Mouse (Mus musculus): ENCODE data around the gene Numbl.

DNA sequence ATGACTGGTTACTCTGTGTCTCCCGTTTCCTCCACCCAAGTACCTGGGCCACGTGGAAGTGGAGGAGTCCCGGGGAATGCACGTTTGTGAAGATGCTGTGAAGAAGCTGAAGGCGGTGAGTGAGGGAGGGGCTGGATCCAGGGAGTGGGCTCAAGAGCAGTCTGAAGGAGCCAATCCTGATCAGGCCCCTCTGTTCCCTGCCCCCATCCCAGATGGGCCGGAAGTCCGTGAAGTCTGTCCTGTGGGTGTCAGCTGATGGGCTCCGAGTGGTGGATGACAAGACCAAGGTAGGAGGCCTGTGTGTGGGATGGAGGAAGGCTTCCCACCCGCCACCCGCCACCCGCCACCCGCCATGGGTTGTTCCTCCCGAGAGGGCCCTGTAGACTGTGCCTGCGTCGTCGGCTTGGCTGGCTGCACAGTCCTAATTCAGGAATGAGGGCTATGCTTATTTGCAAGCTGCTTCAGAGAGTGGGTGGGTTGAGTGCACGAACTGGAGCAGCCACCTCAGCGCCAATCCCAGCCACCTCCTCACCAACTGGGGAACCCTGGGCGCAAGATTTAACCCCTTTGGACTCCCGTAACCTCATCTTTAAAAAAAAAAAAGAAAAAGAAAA, 8.4 kb downstream of the Numbl start:
- TF ChIP-seq POLR2A (IDR thresholded peaks at IDR 0.05; ENCODE audit: low read depth, low read length) (no peak), CTCF (conservative IDR thresholded peaks at IDR 0.05; ENCODE audit: insufficient read depth, insufficient read length, low read depth, low read length) (no peak)
